Mouse (Mus musculus): ENCODE measurements around the gene Cd248.

DNA sequence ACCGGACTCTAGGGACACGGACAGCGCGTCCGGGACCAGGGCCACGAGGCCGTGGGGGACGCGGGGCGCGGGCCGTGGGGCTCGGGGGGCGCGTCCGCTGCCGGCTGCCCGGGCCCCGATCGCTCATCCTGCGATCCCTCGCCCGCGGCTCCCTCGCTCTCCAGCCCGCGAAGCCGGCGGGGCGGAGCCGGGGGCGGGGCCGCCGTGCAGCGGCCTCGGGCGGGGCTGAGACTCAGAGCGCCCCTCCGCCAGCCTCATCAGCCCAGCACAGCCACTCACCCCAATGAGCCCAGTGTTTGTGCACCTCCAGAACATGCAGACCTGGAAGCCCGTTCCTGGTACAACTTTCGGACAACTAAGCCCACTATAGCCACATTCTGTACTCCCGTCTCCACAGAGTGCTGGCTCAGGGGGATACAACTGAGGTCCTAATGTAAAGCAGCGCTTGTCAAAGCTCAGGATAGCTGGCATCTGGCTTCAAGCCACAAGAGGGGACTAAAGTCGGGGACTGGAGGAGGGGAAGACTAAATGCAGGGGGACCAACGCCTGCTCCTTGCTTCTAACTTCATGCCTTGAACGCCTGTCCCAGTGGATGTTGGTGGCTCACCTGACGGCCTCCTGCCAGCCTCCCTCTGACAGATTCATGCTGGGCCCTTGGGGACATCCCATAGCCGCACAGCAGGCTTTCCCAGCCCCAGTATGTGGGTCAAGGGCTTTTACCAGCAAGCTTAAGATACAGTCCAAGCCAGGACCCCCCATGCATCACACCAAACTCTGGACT, 30.7 kb downstream of the Cd248 start, which contains the start of gene Cnih2:
- TF ChIP-seq CTCF (IDR thresholded peaks at IDR 0.05; ENCODE audit: control insufficient read depth, insufficient read depth, insufficient replicate concordance, low read depth, low read length) (no peak), POLR2A (IDR thresholded peaks at IDR 0.05; ENCODE audit: control insufficient read depth, low read depth, low read length) (no peak)

Measured in testis, adult 2 months (tissue).